Mouse (Mus musculus) CD4-positive, CD25-positive, alpha-beta regulatory T cell, adult 4 months (primary cell): ENCODE measurements around the gene Slc6a17. TPM values are rescaled to one million over a fixed set of nuclear protein-coding genes. Genes with fewer than 3 reads are reported as not detected.

ENCODE experiments used
- ATAC-seq: one replicate; pipeline ENCODE4 v1.8.0; 2017
- polyA plus RNA-seq, 2 experiments: library from polyadenylated mRNA; unstranded; fragments of 100-300 nt; shearing (Covaris generic); gene quantifications; one replicate each; pipeline ENCODE4 v1.2.1; 2017

Gene Slc6a17
- polyA plus RNA-seq, 2 experiments from 2014 or later: not detected

DNA sequence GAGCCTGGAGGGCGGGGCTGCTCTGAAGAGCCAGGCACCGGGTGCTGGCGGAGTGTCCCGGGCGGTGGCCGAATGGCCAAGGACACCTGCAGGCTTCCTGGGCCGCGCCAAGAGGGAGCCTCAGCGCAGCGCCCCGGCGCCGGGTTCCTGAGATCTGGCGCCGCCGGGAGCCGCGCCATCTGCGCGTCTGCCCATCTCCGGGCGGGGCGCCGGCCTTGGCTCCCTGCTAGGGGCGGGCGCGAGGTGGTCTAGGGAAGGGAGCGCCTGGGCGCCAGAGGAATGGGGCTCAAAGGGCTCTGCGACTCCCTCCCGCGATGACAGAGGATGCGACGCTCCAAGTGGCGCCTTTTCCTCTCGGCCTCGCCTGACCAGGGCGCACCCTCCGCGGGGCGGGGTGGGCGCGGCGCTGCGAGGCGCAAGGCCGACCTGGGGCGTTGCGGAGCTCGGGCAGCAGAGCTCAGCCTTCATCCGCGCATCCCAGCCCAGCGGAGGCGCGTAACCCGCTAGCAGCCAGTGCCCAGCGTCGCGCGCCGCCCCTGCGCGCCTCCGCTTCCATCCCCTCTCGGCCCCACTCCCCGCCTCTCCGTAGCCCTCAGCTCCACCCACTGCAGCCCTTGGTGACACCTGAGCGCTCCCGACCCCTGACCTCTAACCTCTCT lies 57.9 kb downstream of the Slc6a17 start:
- no peak for ATAC-seq

DNA sequence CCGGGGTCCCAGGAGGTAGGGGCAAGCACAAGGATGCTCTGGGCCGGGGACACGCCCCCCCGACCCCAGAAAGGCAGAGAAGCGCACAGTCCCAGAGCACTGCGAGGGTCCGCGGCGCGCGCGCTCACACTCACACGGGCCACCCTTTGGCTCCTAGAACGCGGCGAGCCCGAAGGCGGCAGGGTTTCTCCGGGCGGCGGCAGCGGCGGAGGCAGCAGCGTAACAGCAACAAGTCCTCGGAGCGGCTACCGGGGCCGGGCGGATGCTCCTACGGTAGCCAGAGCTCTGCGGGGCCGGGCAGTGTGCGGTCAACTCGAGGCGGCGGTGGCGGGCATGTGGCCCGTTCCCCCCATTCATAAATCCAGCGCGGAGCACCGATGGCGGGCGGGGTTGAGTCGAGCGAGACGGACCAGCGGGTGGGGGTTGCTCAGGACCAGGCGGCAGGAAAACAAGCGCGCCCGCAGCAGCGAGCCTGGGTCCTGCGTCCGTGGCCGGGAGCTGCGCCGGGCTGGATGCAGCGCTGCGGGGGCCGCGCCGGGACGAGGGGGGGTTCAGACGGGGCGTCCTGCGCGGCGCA lies 58.5 kb downstream of the Slc6a17 start, which contains the start of gene Kcnc4:
Gene Kcnc4 (minus strand): TSS at position 357 of the 577 bp plus-strand sequence.
- no peak for ATAC-seq

DNA sequence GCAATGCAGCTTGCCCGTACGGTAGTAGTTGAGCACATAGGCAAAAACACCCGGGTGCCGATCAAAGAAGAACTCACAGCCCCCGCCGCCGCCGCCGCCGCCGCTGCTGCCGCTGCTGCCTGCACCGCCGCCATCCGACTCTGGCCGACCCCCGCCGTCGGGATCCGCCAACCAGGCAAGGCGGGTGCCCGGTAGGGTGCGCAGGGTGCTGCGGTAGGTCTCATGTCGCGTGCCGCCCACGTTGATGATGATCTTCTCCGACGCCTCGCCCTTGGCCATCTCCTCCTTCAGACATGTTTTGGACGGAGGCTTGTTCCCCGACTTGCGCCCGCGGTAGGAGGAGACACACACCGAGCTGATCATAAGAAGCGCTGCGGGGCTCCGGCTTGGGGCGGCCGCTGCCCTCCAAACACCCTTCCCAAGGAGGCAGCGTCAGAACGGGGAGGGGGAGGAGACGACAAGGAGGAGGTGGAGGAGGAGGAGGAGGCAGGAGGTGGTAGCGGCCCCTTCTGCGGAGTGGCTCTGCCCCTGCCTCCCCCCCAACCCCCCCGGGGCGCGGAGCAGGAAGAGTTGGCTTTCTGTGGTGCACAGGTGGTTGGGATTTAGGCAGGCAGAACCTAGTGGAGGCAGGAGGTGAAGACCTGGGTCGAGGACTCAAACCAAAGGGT lies 59.2 kb downstream of the Slc6a17 start:
- no peak for ATAC-seq

DNA sequence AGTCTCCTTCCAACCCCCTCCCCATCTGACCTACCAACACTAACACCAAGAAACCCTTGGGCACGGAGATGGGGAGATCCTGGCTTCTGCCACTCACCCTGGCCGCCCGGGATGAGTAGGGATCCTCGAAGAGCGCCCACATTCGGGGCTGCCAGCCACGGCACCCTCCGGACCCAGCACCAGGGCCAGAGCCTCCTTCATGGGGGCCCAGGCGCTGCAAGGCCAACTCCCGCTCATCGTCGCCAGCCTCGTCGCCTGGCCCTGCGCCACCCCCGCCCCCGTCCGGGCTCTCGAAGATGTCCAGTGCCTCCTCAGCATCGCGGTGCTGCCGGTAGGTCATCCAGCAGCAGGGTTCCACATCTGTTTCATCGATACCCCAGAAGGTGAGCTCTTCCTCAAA lies 59.7 kb downstream of the Slc6a17 start:
- ATAC-seq: no peak

DNA sequence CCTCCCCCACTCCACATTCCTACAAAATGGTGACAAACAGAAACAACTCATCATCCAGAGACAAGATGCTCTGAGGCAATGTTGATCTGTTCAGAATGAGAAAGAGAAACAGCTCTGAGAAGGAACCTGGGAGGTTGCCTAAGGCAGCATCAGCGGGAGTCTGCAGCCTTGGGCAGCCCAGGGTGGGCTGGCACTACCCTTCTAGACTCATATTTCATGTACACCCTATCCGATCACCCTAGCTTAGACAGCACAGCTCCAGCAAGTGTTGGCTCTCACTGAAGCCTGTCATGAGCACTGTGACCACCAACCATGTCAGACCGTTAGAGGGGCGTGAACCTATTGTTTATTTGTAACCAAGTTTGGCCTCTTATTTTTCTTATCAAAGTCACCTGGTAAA lies 63.5 kb downstream of the Slc6a17 start:
- ATAC-seq: no peak

DNA sequence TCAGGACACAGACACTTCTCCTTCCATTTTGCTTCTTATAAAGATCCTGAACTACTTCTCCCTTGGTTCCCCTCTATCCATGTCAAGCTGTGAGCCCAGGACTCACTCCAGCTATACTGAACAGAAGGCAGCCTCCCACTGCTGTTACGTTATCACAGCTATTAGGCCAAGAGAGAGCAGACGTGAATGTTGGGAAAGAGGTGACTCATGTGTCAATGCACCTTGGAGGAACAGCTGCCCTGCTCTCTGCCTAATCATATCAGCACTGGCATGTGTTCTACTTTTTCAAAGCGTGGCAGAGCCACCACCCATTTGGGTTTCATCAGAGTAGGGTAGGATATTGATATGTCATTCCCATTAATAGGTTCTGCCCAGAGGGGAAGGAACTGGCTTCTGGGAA lies 71.0 kb downstream of the Slc6a17 start:
- no peak for ATAC-seq

DNA sequence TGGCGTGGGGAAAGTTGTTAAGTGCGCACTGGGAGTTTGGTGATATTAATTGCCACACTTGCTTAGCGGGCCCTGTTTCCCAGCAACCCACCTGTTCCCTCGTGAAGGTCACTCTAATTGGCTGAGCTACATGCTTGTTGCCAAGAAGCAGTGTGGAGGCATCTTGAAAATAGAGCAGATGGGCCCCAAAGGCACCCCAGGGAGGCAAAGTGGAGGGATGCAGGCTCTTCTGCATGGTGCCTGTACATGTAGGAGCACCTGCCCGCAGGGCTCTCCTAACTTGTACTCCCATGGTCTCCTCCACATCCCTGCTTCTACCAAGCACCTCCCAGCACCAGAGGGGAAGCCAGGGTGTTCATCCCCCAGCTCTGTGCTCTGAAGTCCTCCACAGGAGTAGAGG lies 74.0 kb downstream of the Slc6a17 start:
- no peak for ATAC-seq

DNA sequence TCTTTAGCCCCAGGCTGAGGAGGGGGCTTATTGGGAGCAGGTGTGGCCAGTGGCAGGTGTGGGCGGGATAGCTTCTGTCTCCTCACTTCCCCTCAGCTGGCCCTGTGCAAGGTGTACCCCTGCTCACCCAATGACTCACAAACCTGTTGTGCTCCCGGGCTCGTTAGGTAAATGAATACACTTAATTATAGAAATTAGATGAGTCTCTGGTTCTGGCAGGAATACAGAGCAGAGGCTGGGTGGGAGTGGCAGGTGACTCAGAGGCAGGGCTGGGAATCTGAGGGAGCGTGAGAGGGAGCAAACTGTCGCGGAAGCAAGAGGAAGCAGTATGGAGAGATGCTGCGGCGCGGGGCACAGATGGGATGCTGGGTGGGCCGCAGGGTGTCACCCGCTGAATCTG lies 75.6 kb downstream of the Slc6a17 start:
- no peak for ATAC-seq

DNA sequence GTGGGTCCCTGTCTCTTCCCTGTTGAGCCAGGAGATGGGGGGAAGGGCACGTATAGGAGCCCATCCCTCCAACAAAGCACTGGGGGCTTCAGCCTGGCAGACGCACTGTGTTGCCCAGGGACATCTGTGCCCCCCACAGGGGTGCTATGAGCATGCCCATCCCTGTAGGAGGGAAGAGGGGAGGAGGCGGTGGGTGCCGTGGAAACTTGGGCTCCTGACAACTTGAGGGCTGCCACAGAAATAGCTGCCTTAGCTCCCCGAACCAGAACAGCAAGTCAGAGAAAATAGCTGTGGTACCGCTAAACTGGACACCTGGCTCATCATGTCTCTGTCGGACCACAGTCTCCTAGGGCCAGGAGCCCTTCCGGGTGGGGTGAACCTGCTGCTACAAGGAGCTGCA lies 76.5 kb downstream of the Slc6a17 start:
- no peak for ATAC-seq

DNA sequence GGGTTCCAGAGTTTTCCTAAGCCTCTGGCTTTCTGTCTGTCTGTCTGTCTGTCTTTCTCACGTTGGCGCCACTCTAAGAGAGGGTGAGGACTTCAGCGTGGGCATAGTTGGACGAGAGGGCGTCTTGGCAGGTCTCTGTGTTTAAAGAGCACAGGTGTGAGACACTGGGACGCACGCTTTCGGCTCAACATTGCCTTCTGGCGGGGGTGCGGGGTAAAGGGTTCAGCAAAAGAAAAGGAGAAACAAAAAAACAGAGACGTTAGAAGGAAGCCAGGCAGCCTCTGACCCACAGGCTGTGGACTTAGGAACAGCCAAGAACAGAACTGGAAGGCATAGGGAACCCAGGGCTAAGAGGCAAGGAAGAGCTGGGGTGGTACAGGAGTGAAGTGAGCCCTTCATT lies 78.5 kb downstream of the Slc6a17 start:
- no peak for ATAC-seq

DNA sequence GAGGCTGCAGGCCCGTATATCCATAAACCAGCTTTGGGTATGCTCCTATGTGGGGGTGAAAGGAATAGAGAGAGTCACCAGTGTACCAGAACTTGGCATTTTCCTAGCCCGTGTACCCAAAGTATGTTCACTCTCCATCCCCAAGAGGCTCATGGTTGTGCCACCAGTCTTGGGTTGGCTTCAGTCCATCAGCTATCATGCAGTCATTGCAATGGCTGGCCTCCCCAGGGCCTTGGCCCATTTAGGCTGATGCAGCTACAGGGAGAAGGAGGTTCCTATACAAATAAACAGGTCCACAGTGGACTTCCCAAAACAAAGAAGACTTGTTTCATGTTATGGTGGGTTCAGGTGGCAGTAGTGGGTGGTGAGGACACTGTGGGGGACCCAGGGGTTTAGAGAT lies 80.2 kb downstream of the Slc6a17 start:
- no peak for ATAC-seq

DNA sequence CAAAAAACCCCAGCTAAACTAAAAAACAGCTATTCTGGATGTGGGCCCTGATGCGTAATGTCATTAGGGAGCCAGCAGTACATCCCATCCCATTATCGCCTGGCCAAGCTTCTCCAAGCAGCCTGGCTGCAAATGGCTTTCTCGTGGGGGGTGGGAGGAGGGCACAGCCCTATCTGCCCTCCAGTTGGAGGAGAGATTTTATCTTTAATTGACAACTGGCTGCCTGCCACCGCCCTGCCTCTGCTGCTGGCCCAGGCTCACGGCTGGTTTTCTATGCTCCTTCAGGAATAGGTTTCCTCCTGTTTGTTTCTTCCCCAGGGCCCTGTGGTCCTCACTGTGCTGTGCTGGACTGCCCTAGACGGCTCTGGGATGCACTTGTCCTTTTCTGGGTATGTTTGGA lies 81.4 kb downstream of the Slc6a17 start:
- no peak for ATAC-seq

DNA sequence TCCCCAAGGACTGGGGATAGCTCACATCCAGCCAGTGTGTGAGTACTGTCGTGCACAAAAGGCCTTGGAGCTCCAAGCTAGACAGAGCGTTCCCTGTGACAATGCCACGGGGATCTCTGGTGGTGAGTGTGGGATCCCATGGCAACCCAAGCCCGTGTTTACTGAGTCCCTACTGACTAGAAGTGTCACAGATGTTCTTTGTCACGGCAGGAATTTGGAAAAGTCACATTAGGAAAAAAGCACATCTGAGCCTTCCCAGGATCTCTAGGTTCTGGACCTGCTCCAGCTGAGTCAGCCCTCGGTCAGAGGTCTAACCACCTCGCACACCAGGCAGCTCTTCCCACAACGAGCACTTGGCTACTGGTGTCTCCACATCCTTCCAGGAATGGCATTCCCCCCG lies 84.2 kb downstream of the Slc6a17 start:
- no peak for ATAC-seq

DNA sequence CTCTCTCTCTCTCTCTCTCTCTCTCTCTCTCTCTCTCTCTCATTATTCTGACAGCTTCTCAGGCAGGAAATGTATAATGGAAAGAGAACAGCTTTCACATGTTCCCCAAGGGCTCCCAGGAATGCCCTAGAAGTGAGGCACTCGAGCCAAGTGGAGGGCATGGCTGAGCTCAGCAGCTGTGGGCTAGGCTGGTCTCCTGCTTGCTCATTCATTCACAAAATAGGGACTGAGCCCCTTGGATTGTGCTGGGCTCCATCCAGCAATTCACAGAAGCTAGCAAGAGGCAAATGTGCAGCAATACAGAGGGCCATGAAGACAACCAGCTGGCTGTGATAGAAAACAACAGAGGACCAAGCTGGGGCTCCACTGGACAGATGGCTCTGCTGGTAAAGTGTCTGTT lies 86.5 kb downstream of the Slc6a17 start:
- no peak for ATAC-seq

DNA sequence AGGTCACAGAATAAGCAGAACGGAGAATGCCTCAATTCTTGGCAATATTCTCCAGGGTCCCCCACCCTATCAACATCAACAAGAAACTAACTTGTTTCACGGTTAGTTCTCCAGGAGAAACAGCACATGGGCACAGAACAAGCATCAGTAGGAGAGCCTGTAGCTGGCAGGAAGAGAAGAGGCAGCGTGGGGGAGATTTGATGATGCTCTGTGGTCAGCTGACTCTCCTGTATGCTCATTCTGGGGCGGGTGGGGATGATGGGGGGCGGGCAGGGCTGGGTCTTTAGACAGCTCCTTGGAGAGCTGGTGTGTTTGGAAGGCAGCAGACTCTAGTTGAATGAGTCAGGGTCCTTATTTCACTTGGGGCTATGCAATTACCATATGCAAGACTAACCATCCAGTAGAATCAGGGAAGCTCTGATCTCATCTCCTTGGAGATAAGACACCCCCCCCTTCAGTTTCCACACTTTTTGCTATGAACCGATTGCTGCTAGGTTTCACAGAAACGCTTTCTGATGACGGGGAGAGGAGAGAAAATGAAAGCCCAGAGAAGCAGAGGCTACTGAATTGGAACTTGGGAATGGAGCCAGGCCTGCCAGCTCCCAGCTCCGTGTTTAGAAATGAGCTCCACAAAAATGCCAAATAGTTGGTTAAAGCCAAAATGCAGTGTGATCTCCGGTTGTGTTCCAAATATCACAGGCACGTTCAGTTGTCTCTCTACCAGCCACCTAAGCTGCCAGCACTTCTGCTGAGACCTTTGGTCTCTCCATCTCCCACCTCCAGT lies 93.4 kb downstream of the Slc6a17 start:
- no peak for ATAC-seq

DNA sequence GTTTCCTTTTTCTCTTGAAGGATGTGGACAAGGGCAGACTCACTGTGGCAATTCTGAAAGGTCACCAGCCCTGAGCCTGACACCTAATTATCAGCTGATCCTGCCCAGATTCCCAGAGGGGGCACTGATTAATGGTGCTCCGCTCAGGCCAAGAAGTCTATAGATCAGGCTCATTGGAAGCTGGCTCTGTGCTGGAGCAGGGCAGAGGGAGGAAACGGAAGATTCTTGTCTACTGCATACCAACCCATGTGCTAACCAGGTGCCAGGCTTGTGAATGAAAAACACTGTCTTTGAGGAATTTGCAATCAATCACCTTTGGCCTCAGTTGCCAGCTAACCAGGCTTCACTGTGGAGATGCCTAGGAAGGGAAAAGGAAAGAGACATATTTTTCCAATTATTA lies 97.7 kb downstream of the Slc6a17 start:
- no peak for ATAC-seq

Other genes starting within 250 kb of the Slc6a17 start
- 100 to 1,000 TPM; 178 to 209 TPM for gene Lamtor5, start 239.2 kb downstream of the Slc6a17 start, polyA plus RNA-seq
- gene Slc16a4, start 226.8 kb downstream of the Slc6a17 start, polyA plus RNA-seq: 1 to 10 TPM; 1.5 to 1.9 TPM
- gene Rbm15, start 184.3 kb downstream of the Slc6a17 start, polyA plus RNA-seq: 10 to 100 TPM; 11.6 to 19.8 TPM
- not detected for gene Kcnc4, start 58.5 kb downstream of the Slc6a17 start, polyA plus RNA-seq
- not detected for gene Ubl4b, start 37.1 kb upstream of the Slc6a17 start, polyA plus RNA-seq
- gene Alx3, start 77.0 kb upstream of the Slc6a17 start, polyA plus RNA-seq: not detected
- gene Gm10961, start 113.3 kb upstream of the Slc6a17 start, polyA plus RNA-seq: not detected
- 10 to 100 TPM; 18.8 to 19.4 TPM for gene Strip1, start 113.7 kb upstream of the Slc6a17 start, polyA plus RNA-seq
- gene Ahcyl1, start 178.5 kb upstream of the Slc6a17 start, polyA plus RNA-seq: 10 to 100 TPM; 12.1 to 22.1 TPM
- 10 to 100 TPM; 11.9 to 19.7 TPM for gene Csf1, start 242.5 kb upstream of the Slc6a17 start, polyA plus RNA-seq